Mouse (Mus musculus) cerebellum, adult 2 months (tissue): ENCODE measurements around the gene Gorab. TPM values are rescaled to one million over a fixed set of nuclear protein-coding genes. Genes with fewer than 3 reads are reported as not detected.

Experiments
- DNase-seq, 2 experiments: peaks; one replicate each; pipeline ENCODE4 v3.0.0; 2021
- H3K27ac ChIP-seq: fragments of 200-500 bp; 2 replicates; pipeline ENCODE4 v1.5.1; 2012; ENCODE audit warnings: low read length, control low read depth, inconsistent platforms; ENCODE audit not compliant: insufficient read depth
- H3K27me3 ChIP-seq: fragments of 200-500 bp; 2 replicates; pipeline ENCODE4 v1.6.1; 2012; ENCODE audit warnings: inconsistent platforms, mild to moderate bottlenecking, low read length, moderate library complexity; ENCODE audit not compliant: control insufficient read depth, insufficient read depth
- H3K4me1 ChIP-seq: fragments of 200-500 bp; 2 replicates; pipeline ENCODE4 v1.6.1; 2011; ENCODE audit warnings: low read length; ENCODE audit not compliant: control insufficient read depth, insufficient read depth
- H3K4me3 ChIP-seq: fragments of 200-500 bp; replicated peaks from 2 replicates; pipeline ENCODE3; 2011; ENCODE audit warnings: mild to moderate bottlenecking, low read depth, low read length, control low read depth; ENCODE audit not compliant: insufficient read depth
- CTCF ChIP-seq: fragments of 200-500 bp; IDR thresholded peaks from 2 replicates; pipeline ENCODE4 v1.5.1; 2011; ENCODE audit warnings: low read depth, mild to moderate bottlenecking, control low read depth, low read length, moderate library complexity, borderline replicate concordance; ENCODE audit not compliant: insufficient read depth
- POLR2A ChIP-seq: fragments of 200-500 bp; IDR thresholded peaks from 2 replicates; pipeline ENCODE4 v1.6.1; 2011; ENCODE audit warnings: low read length, control low read depth, borderline replicate concordance; ENCODE audit not compliant: insufficient read depth
- WGBS: fragments of 180-500 bp; shearing (Covaris S2); methylation state at CpG from one replicate; pipeline ENCODE4 v1.1.7; 2018; 5-methylcytosine and 5-hydroxymethylcytosine counted together
- polyA plus RNA-seq: library from polyadenylated mRNA; depleted of rRNA; stranded (reverse); fragments of >200 nt; gene quantifications from 2 replicates; pipeline ENCODE4 v1.2.3, GENCODE M21; 2012

Gorab gene
- polyA plus RNA-seq, 1 experiment: 10.4 TPM

GRCm38 (mm10) chr1:163390044-163390443 is 13.4 kb downstream of the Gorab start:
- H3K27ac ChIP-seq: no peak overlapping the region
- H3K4me3 ChIP-seq: no peak overlapping the region
- DNase-seq: no peak
- no peaks in the 10 kb centered on the region; the same call in 1 of the 2 replicates for H3K4me1 ChIP-seq
- no peaks in the 10 kb centered on the region for H3K27me3 ChIP-seq
- TF ChIP-seq CTCF (no peak), POLR2A (no peak)
- 91% methylated on average over 4 of the region's 4 CpGs for WGBS

GRCm38 (mm10) chr1:163386196-163386595 is 17.3 kb downstream of the Gorab start:
- Histone ChIP-seq H3K4me3 (no peak overlapping the region), H3K27me3 (no peaks in the 10 kb centered on the region), H3K4me1 (no peaks in the 10 kb centered on the region), H3K27ac (no peak overlapping the region)
- TF ChIP-seq POLR2A (no peak), CTCF (no peak)
- DNase-seq: no peak
- WGBS: 83% methylated on average over 9 of the region's 9 CpGs

GRCm38 (mm10) chr1:163383442-163384027 is 19.9 kb downstream of the Gorab start:
- no peak for DNase-seq
- TF ChIP-seq CTCF: no peak
- no peak for TF ChIP-seq POLR2A
- H3K27ac ChIP-seq: no peak overlapping the region
- no peak overlapping the region for H3K4me3 ChIP-seq
- no peaks in the 10 kb centered on the region for H3K4me1 ChIP-seq
- H3K27me3 ChIP-seq: no peaks in the 10 kb centered on the region
- 92% methylated on average over 5 of the region's 5 CpGs for WGBS

GRCm38 (mm10) chr1:163382048-163382719 is 21.3 kb downstream of the Gorab start:
- no peak for DNase-seq
- Histone ChIP-seq H3K27me3 (no peaks in the 10 kb centered on the region), H3K4me1 (no peaks in the 10 kb centered on the region), H3K27ac (no peak overlapping the region), H3K4me3 (no peak overlapping the region)
- WGBS: 94% methylated on average over 10 of the region's 10 CpGs
- TF ChIP-seq CTCF (no peak), POLR2A (no peak)

GRCm38 (mm10) chr1:163380591-163380990 is 22.9 kb downstream of the Gorab start:
- Histone ChIP-seq H3K27me3 (no peaks in the 10 kb centered on the region), H3K4me1 (no peaks in the 10 kb centered on the region), H3K27ac (no peak overlapping the region), H3K4me3 (no peak overlapping the region)
- no peak for TF ChIP-seq CTCF
- no peak for TF ChIP-seq POLR2A
- 13% methylated on average over 1 of the region's 1 CpGs for WGBS
- DNase-seq: no peak

- H3K27me3 ChIP-seq: no peaks in the 10 kb centered on the region
- no peaks in the 10 kb centered on the region for H3K4me1 ChIP-seq
- DNase-seq: no peak
- H3K4me3 ChIP-seq: no peak overlapping the region
- no peak for TF ChIP-seq POLR2A
- 11% methylated on average over 4 of the region's 4 CpGs for WGBS
- no peak overlapping the region for H3K27ac ChIP-seq
These were observed 23.4 kb downstream of the Gorab start for GRCm38 (mm10) chr1:163380072-163380471.

GRCm38 (mm10) chr1:163377924-163378323 is 25.5 kb downstream of the Gorab start:
- Histone ChIP-seq H3K27me3 (no peaks in the 10 kb centered on the region), H3K27ac (no peak overlapping the region), H3K4me3 (no peak overlapping the region), H3K4me1 (no peaks in the 10 kb centered on the region)
- no peak for TF ChIP-seq CTCF
- TF ChIP-seq POLR2A: no peak
- 39% methylated on average over 6 of the region's 6 CpGs for WGBS
- DNase-seq: no peak

GRCm38 (mm10) chr1:163376818-163377581 is 26.5 kb downstream of the Gorab start:
- DNase-seq: no peak
- no peaks in the 10 kb centered on the region for H3K4me1 ChIP-seq
- 76% methylated on average over 6 of the region's 6 CpGs for WGBS
- TF ChIP-seq CTCF: no peak
- TF ChIP-seq POLR2A: no peak
- no peaks in the 10 kb centered on the region for H3K27me3 ChIP-seq
- H3K4me3 ChIP-seq: no peak overlapping the region
- no peak overlapping the region for H3K27ac ChIP-seq
